ENCODE assay signal across 12 mouse cellular contexts in the genomic region with DNA sequence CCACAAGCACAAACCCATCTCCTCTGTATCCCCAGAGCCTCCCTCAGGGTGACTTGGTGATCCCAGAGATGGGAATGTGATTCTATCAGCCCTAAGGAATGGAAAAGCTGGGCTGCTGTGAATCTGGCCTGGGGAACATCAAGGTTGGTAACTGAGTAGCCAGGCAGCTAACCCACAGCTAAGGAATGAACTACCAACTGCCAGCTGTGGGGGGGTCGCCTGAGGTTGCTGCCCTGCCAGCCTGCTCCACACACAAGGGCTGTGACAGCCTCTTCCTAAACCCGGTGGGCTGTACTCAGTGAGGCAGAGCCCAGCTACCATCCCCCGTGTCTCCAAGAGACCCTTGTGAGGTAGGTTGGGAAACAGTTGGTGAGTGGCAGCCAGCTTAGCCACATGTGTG. TPM values are rescaled to one million over a fixed set of nuclear protein-coding genes. Genes with fewer than 3 reads are reported as not detected.
DNase-seq lines count a peak whose midpoint lies in the region; ATAC-seq and TF ChIP-seq lines count a peak whose summit lies in the region.
"Had no signal": no experiment of that assay in that cellular context is flagged by ENCODE, and none has a peak within 500 bp of the region (broad histone marks: within the 10 kb centered on the region; RNA-seq: fewer than 3 reads in every experiment).

No protein-coding gene starts in this region.

- H3K4me2 ChIP-seq in heart, embryonic 13.5 days, result no peak overlapping the region
- 0 out of 2 replicates have a peak overlapping the region, but pooled peaks have one; percentile 10 for H3K4me2 ChIP-seq in kidney, postnatal 0 days (ENCODE audit: low read length)
- H3K4me2 ChIP-seq in neural tube, embryonic 15.5 days, result no peak overlapping the region

- H3K27ac ChIP-seq in heart, embryonic 13.5 days (replicated peaks), result 0 out of 2 replicates have a peak overlapping the region, but pooled peaks have one; percentile 50
- peak overlapping the region; percentile 88 for H3K27ac ChIP-seq in kidney, postnatal 0 days
- H3K27ac ChIP-seq in neural tube, embryonic 15.5 days (replicated peaks), result no peak overlapping the region
- H3K27ac ChIP-seq: macrophage had no signal

- H3K36me3 ChIP-seq in heart, embryonic 13.5 days, result no peaks in the 10 kb centered on the region
- H3K36me3 ChIP-seq in kidney, postnatal 0 days (ENCODE audit: insufficient read depth, low read length), result no peaks in the 10 kb centered on the region
- H3K36me3 ChIP-seq in neural tube, embryonic 15.5 days, result no peaks in the 10 kb centered on the region

- peaks cover 45% of the 10 kb centered on the region for H3K4me1 ChIP-seq in heart, embryonic 13.5 days
- H3K4me1 ChIP-seq in kidney, postnatal 0 days (replicated peaks; ENCODE audit: insufficient read depth, low read length), result peaks cover 44% of the 10 kb centered on the region
- peaks cover 17% of the 10 kb centered on the region; the same call in 1 of the 2 replicates for H3K4me1 ChIP-seq in neural tube, embryonic 15.5 days

- ATAC-seq in heart, embryonic 13.5 days (ENCODE audit: extremely low read depth, insufficient number of reproducible peaks, low FRiP score, low TSS enrichment), result no peak
- ATAC-seq in kidney, postnatal 0 days (replicated peaks; ENCODE audit: low FRiP score, low read depth), result peak; percentile 34
- ATAC-seq in neural tube, embryonic 15.5 days (ENCODE audit: low FRiP score), result no peak

- 46% methylated on average over 3 of the region's 3 CpGs for WGBS in heart, embryonic 13.5 days
- WGBS in kidney, postnatal 0 days, result 40% methylated on average over 3 of the region's 3 CpGs
- WGBS in neural tube, embryonic 15.5 days, result 56% methylated on average over 3 of the region's 3 CpGs

- no peaks in the 10 kb centered on the region for H3K9me3 ChIP-seq in heart, embryonic 13.5 days
- H3K9me3 ChIP-seq in kidney, postnatal 0 days (replicated peaks; ENCODE audit: low read length), result no peaks in the 10 kb centered on the region
- no peaks in the 10 kb centered on the region for H3K9me3 ChIP-seq in neural tube, embryonic 15.5 days (replicated peaks)

- H3K27me3 ChIP-seq in heart, embryonic 13.5 days (replicated peaks), result no peaks in the 10 kb centered on the region
- no peaks in the 10 kb centered on the region for H3K27me3 ChIP-seq in kidney, postnatal 0 days (ENCODE audit: insufficient read depth, low read length)
- H3K27me3 ChIP-seq in neural tube, embryonic 15.5 days (replicated peaks), result no peaks in the 10 kb centered on the region

- TF ChIP-seq CTCF in kidney, postnatal 0 days (IDR thresholded peaks at IDR 0.05; ENCODE audit: low read depth), result no peak

- peak overlapping the region; percentile 40; the same call in 1 of the 2 replicates for H3K9ac ChIP-seq in heart, embryonic 13.5 days
- H3K9ac ChIP-seq in kidney, postnatal 0 days (ENCODE audit: low read depth, low read length), result no peak overlapping the region
- no peak overlapping the region for H3K9ac ChIP-seq in neural tube, embryonic 15.5 days (replicated peaks)

- no peak overlapping the region for H3K4me3 ChIP-seq in heart, embryonic 13.5 days
- H3K4me3 ChIP-seq in kidney, postnatal 0 days (replicated peaks; ENCODE audit: low read depth, low read length), result no peak overlapping the region
- H3K4me3 ChIP-seq in neural tube, embryonic 15.5 days (replicated peaks), result no peak overlapping the region
- H3K4me3 ChIP-seq: myocyte had no signal

- no peak for DNase-seq in heart, postnatal 25 days (ENCODE audit: low spot score)
- DNase-seq in lung, postnatal 10 days, result peak; percentile 8
- DNase-seq in lung, postnatal 4 days, result no peak
- peak; percentile 57 for DNase-seq in kidney, postnatal 0 days (ENCODE audit: low spot score)
- DNase-seq in retina, embryonic 14.5 days (ENCODE audit: low spot score), result no peak
- no peak for DNase-seq in layer of hippocampus, adult 11-12 months (ENCODE audit: low spot score)
- DNase-seq: embryo, embryonic 11 days; thymus, adult 2 months had no signal

- intact Hi-C loops in heart, postnatal 25 days (cut with DNase I), result no loop called here

RNA-seq across cellular contexts. Expression of gene Pim3, which starts 10.9 kb away (rescaled TPM):
- 51.8 and 57.0 TPM in 2 replicates for polyA plus RNA-seq in heart, embryonic 13.5 days (2015; fragmentation: Nextera tagmentation; extraction: Ambion mirVana)
- total RNA-seq in heart, postnatal 25 days (2021), result 10 to 100 TPM; 86.8 to 98.2 TPM
- polyA plus RNA-seq in kidney, postnatal 0 days (2015; fragmentation: Nextera tagmentation; extraction: Ambion mirVana), result 83.4 and 88.6 TPM in 2 replicates
- polyA plus RNA-seq in neural tube, embryonic 15.5 days (2015; fragmentation: Nextera tagmentation; extraction: Ambion mirVana), result 66.8 and 78.7 TPM in 2 replicates

RNA-seq across cellular contexts. Expression of gene Creld2, which starts 31.6 kb away (rescaled TPM):
- 54.1 and 63.7 TPM in 2 replicates for polyA plus RNA-seq in heart, embryonic 13.5 days (2015; fragmentation: Nextera tagmentation; extraction: Ambion mirVana)
- 10 to 100 TPM; 24.7 to 27.3 TPM for total RNA-seq in heart, postnatal 25 days (2021)
- 79.0 and 89.8 TPM in 2 replicates for polyA plus RNA-seq in kidney, postnatal 0 days (2015; fragmentation: Nextera tagmentation; extraction: Ambion mirVana)
- 63.8 and 71.3 TPM in 2 replicates for polyA plus RNA-seq in neural tube, embryonic 15.5 days (2015; fragmentation: Nextera tagmentation; extraction: Ambion mirVana)

RNA-seq across cellular contexts. Expression of gene Alg12, which starts 32.0 kb away (rescaled TPM):
- polyA plus RNA-seq in heart, embryonic 13.5 days (2015; fragmentation: Nextera tagmentation; extraction: Ambion mirVana), result 8.9 and 10.5 TPM in 2 replicates
- total RNA-seq in heart, postnatal 25 days (2021), result 10 to 100 TPM; 10.7 TPM
- polyA plus RNA-seq in kidney, postnatal 0 days (2015; fragmentation: Nextera tagmentation; extraction: Ambion mirVana), result 9.8 and 11.2 TPM in 2 replicates
- 8.3 and 9.4 TPM in 2 replicates for polyA plus RNA-seq in neural tube, embryonic 15.5 days (2015; fragmentation: Nextera tagmentation; extraction: Ambion mirVana)

Comparison
In these comparisons a context has a peak if more than half of its experiments do, and no peak if none do; other contexts are left out.
1. DNase-seq: peak in lung, postnatal 10 days (single experiment) and kidney, postnatal 0 days (single experiment); none in heart, postnatal 25 days (single experiment), lung, postnatal 4 days (0 of 2), retina, embryonic 14.5 days (single experiment) and layer of hippocampus, adult 11-12 months (single experiment).